17 mouse cellular contexts compared by ENCODE assay signal in the genomic region with DNA sequence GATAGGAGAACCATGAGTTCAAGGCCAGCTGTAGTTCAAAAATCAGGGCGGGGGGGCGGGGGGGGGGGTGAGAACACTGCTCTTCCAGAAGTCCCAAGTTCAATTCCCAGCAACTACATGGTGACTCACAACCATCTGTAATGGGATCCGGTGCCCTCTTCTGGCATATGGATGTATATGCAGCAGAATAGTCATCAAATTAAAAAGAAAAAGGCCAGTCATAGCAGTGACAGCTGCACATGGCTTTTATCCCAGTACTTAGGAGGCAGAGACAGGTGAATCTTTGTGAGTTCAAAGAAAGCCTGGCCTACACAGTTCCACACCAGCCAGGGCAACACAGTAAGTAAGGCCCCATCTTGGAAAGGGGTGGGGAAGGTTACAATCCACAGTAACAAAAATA. TPM values are rescaled to one million over a fixed set of nuclear protein-coding genes. Genes with fewer than 3 reads are reported as not detected.
DNase-seq lines count a peak whose midpoint lies in the region; ATAC-seq and TF ChIP-seq lines count a peak whose summit lies in the region.
"Had no signal": no experiment of that assay in that cellular context is flagged by ENCODE, and none has a peak within 500 bp of the region (broad histone marks: within the 10 kb centered on the region; RNA-seq: fewer than 3 reads in every experiment).

No protein-coding gene starts in this region.

- H3K27ac ChIP-seq in gastrocnemius, adult 2 months = no peak overlapping the region
- no peak overlapping the region for H3K27ac ChIP-seq in liver, postnatal 0 days (ENCODE audit: low read depth)
- H3K27ac ChIP-seq: heart, embryonic 13.5 days; hindbrain, embryonic 15.5 days; limb, embryonic 15.5 days had no signal

- peaks cover 65% of the 10 kb centered on the region for H3K36me3 ChIP-seq in liver, postnatal 0 days (replicated peaks; ENCODE audit: insufficient read depth, low read length)

- no peak overlapping the region for H3K4me3 ChIP-seq in gastrocnemius, adult 2 months
- H3K4me3 ChIP-seq in liver, postnatal 0 days (ENCODE audit: low read depth, low read length) = no peak overlapping the region
- H3K4me3 ChIP-seq: heart, embryonic 13.5 days; hindbrain, embryonic 15.5 days; limb, embryonic 15.5 days; megakaryocyte, embryonic 14.5 days had no signal

- intact Hi-C loops in gastrocnemius, adult 2 months (cut with DNase I) = no loop called here
- intact Hi-C loops in gastrocnemius, postnatal 14 days (cut with DNase I; ENCODE audit: low total_unique reads) = no loop called here

- TF ChIP-seq CTCF in gastrocnemius, adult 2 months (IDR thresholded peaks at IDR 0.05) = peak; percentile 31; the same call in 1 of the 2 replicates
- peak; percentile 48 for TF ChIP-seq CTCF in liver, postnatal 0 days (IDR thresholded peaks at IDR 0.05; ENCODE audit: low read depth)

- no peak overlapping the region for H3K9ac ChIP-seq in liver, postnatal 0 days (replicated peaks)
- H3K9ac ChIP-seq: heart, embryonic 13.5 days; hindbrain, embryonic 15.5 days; limb, embryonic 15.5 days had no signal

- WGBS in liver, postnatal 0 days (ENCODE audit: insufficient replicate concordance) = 86% methylated on average over 3 of the region's 3 CpGs

- H3K27me3 ChIP-seq in liver, postnatal 0 days (ENCODE audit: insufficient read depth, low read length) = no peaks in the 10 kb centered on the region
- H3K27me3 ChIP-seq: heart, embryonic 13.5 days; hindbrain, embryonic 15.5 days; limb, embryonic 15.5 days; megakaryocyte, embryonic 14.5 days had no signal

- TF ChIP-seq EP300 in liver, postnatal 0 days (IDR thresholded peaks at IDR 0.05; ENCODE audit: low read depth) = no peak

- peaks cover 20% of the 10 kb centered on the region for H3K4me1 ChIP-seq in liver, postnatal 0 days (ENCODE audit: insufficient read depth)

- DNase-seq in gastrocnemius, adult 2 months = no peak
- no peak for DNase-seq in gastrocnemius, postnatal 14 days
- DNase-seq in liver, postnatal 0 days = no peak
- no peak for DNase-seq in liver
- DNase-seq in A20 (ENCODE audit: low read depth, low spot score) = peak; percentile 35
- DNase-seq in T-cell, adult 2 months (ENCODE audit: low spot score) = peak; percentile 23
- no peak for DNase-seq in testis, postnatal 10 days (ENCODE audit: low spot score)
- no peak for DNase-seq in ovary, postnatal 14 days (ENCODE audit: low spot score)
- DNase-seq: kidney, postnatal 25 days had no signal

- no peak for ATAC-seq in liver, postnatal 0 days

- no peak overlapping the region for H3K4me2 ChIP-seq in liver, postnatal 0 days (ENCODE audit: low read depth, low read length)
- H3K4me2 ChIP-seq: heart, embryonic 13.5 days; hindbrain, embryonic 15.5 days; limb, embryonic 15.5 days had no signal

- H3K9me3 ChIP-seq in liver, postnatal 0 days (ENCODE audit: low read length) = no peaks in the 10 kb centered on the region
- H3K9me3 ChIP-seq: heart, embryonic 13.5 days; hindbrain, embryonic 15.5 days; limb, embryonic 15.5 days; megakaryocyte, embryonic 14.5 days had no signal

RNA-seq across cellular contexts. Expression of gene Pacs1, which starts 4.2 kb away (rescaled TPM):
- total RNA-seq in gastrocnemius, adult 2 months (2021) = 1 to 10 TPM; 5.2 to 8.5 TPM
- total RNA-seq in gastrocnemius, postnatal 14 days (2021) = 1 to 10 TPM; 6.7 to 7.7 TPM
- 2.6 and 3.3 TPM in 2 replicates for polyA plus RNA-seq in liver, postnatal 0 days (2015; fragmentation: Nextera tagmentation; extraction: Ambion mirVana)

RNA-seq across cellular contexts. Expression of gene Sf3b2, which starts 18.1 kb away (rescaled TPM):
- total RNA-seq in gastrocnemius, adult 2 months (2021) = 10 to 100 TPM; 66.5 to 78.9 TPM
- total RNA-seq in gastrocnemius, postnatal 14 days (2021) = 10 to 100 TPM; 72.1 to 72.6 TPM
- polyA plus RNA-seq in liver, postnatal 0 days (2015; fragmentation: Nextera tagmentation; extraction: Ambion mirVana) = 80.7 and 93.7 TPM in 2 replicates

RNA-seq across cellular contexts. Expression of gene Gal3st3, which starts 21.0 kb away (rescaled TPM):
- total RNA-seq in gastrocnemius, adult 2 months (2021) = under 1 TPM in 1 of 2 experiments, not detected in 1; 0.11 TPM
- under 1 TPM in 1 of 2 experiments, not detected in 1; 0.16 TPM for total RNA-seq in gastrocnemius, postnatal 14 days (2021)
- not detected in 2 replicates for polyA plus RNA-seq in liver, postnatal 0 days (2015; fragmentation: Nextera tagmentation; extraction: Ambion mirVana)

RNA-seq across cellular contexts. Expression of gene Catsper1, which starts 58.4 kb away (rescaled TPM):
- not detected for total RNA-seq in gastrocnemius, adult 2 months (2021)
- not detected for total RNA-seq in gastrocnemius, postnatal 14 days (2021)
- not detected in 2 replicates for polyA plus RNA-seq in liver, postnatal 0 days (2015; fragmentation: Nextera tagmentation; extraction: Ambion mirVana)
- total RNA-seq: ES-E14; left cerebral cortex, adult 18-20 months had no signal
- polyA plus RNA-seq: heart, embryonic 13.5 days; hindbrain, embryonic 15.5 days; limb, embryonic 15.5 days; neural tube, embryonic 11.5 days; stomach, embryonic 14.5 days had no signal

Comparison
In these comparisons a context has a peak if more than half of its experiments do, and no peak if none do; other contexts are left out.
1. DNase-seq: peak in A20 (single experiment) and T-cell, adult 2 months (single experiment); none in gastrocnemius, adult 2 months (single experiment), gastrocnemius, postnatal 14 days (single experiment), liver, postnatal 0 days (single experiment), liver (single experiment), testis, postnatal 10 days (single experiment) and ovary, postnatal 14 days (single experiment).